Mouse (Mus musculus): Measurements from ENCODE around the gene Thsd4. TPM values are rescaled to one million over a fixed set of nuclear protein-coding genes. Genes with fewer than 3 reads are reported as not detected.

Thsd4 gene
- polyA plus RNA-seq, 1 experiment from 2014 or later, result 31.6 TPM

DNA sequence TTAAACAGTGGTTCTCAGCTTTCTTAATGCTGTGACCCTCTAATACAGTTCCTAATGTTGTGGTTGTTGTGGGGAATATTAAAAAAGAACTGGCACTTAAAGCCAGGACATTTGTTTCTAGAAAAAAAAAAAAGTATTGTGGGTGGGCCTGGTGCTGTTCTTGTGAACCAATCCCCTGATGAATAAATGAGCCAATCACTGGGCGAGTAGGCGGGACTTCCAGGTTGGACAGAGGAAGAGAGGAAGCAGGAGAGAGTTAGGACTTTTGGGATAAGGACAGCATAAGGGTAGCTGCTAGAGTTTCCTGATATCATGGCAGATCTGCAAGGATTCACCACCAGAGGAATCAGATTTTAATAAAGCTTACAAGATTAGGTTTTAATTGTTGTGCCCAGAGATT is 249.9 kb downstream of the Thsd4 start:
- Histone ChIP-seq H3K9me3 (no peaks in the 10 kb centered on the region), H3K9ac (no peak overlapping the region), H3K4me2 (no peak overlapping the region), H3K27ac (no peak overlapping the region), H3K4me3 (no peak overlapping the region), H3K27me3 (no peaks in the 10 kb centered on the region), H3K36me3 (no peaks in the 10 kb centered on the region), H3K4me1 (peaks cover 7% of the 10 kb centered on the region; the same call in 1 of the 2 replicates)
- 86% methylated on average over 2 of the region's 2 CpGs for WGBS
- ATAC-seq (ENCODE audit: insufficient number of reproducible peaks, low FRiP score, low TSS enrichment, low read depth), result no peak

DNA sequence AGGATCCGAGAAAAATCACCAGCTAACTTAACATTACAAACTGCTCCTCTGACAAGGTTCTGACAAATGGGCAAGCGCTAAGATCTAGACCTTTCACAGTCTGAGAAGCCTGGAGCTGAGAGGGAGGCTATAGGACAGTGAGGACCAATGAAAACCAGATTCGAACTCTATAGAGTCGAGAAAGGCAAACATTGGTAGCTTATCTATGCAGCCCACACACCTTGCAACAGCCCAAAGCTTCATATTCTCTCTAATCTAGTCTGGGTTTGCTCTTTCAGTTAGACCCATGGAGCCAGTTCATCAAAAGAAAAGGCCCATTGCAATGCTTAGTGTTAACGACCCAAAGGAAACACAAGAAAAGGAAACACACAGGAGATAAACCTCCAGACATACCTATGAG is 252.0 kb downstream of the Thsd4 start:
- no peak overlapping the region for H3K27ac ChIP-seq
- no peak overlapping the region for H3K4me2 ChIP-seq
- no peak overlapping the region for H3K9ac ChIP-seq
- H3K27me3 ChIP-seq, result no peaks in the 10 kb centered on the region
- ATAC-seq (ENCODE audit: insufficient number of reproducible peaks, low FRiP score, low TSS enrichment, low read depth), result no peak
- H3K4me3 ChIP-seq, result no peak overlapping the region
- no peaks in the 10 kb centered on the region for H3K9me3 ChIP-seq
- WGBS, result 76% methylated on average over 5 of the region's 5 CpGs
- peaks cover 22% of the 10 kb centered on the region for H3K4me1 ChIP-seq
- H3K36me3 ChIP-seq, result no peaks in the 10 kb centered on the region

- no peak overlapping the region for H3K4me3 ChIP-seq
- 65% methylated on average over 5 of the region's 5 CpGs for WGBS
- no peaks in the 10 kb centered on the region for H3K27me3 ChIP-seq
- no peak overlapping the region for H3K27ac ChIP-seq
- H3K36me3 ChIP-seq, result no peaks in the 10 kb centered on the region
- no peak overlapping the region for H3K4me2 ChIP-seq
- no peak for ATAC-seq (ENCODE audit: insufficient number of reproducible peaks, low FRiP score, low TSS enrichment, low read depth)
- peaks cover 27% of the 10 kb centered on the region for H3K4me1 ChIP-seq
- no peaks in the 10 kb centered on the region for H3K9me3 ChIP-seq
- no peak overlapping the region for H3K9ac ChIP-seq
Observed at GRCm38 (mm10) chr9:60267273-60267626, 254.6 kb downstream of the Thsd4 start.

GRCm38 (mm10) chr9:60266583-60267272 is 255.1 kb downstream of the Thsd4 start:
- no peak overlapping the region for H3K9ac ChIP-seq
- no peak overlapping the region for H3K4me3 ChIP-seq
- no peaks in the 10 kb centered on the region for H3K36me3 ChIP-seq
- H3K4me1 ChIP-seq, result peaks cover 27% of the 10 kb centered on the region
- no peaks in the 10 kb centered on the region for H3K27me3 ChIP-seq
- H3K27ac ChIP-seq, result 0 out of 2 replicates have a peak overlapping the region, but pooled peaks have one; percentile 17
- ATAC-seq (ENCODE audit: insufficient number of reproducible peaks, low FRiP score, low TSS enrichment, low read depth), result no peak
- 81% methylated on average over 15 of the region's 15 CpGs for WGBS
- no peaks in the 10 kb centered on the region for H3K9me3 ChIP-seq
- no peak overlapping the region for H3K4me2 ChIP-seq

DNA sequence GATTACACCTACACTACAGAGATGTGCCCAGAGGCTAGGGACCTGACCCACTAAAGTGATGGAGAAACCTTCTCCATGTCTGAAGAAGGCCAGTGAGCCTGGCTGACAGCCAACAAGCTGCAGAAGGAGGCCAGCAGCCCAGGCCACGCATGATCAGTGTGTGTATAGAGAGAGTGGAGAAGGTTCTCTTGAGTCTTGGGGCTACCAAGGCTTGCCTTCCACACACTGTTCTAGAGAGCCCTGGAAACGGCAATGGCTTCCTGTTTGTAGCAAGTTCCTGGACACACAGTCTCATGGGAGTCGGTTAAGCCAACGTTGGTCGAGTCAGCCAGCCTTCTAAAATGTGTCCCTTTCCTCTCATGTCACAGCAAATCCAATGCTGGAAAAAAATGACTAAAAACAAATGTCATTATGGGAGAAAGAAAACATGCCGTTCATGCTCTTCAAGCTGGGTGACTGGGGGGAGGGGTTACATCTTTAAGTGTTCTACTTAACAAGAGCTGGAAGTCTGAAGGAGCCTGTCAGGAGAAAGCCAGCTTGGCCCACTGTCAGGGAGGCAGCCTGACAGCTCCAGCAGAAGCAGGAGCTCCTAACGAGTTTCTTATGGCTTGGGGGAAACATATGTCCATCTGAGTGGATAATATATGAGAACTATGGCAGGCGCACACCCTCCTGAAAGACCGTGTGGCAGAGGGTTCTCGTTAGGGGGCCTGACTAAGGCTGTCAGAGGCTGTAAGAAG is 257.1 kb downstream of the Thsd4 start:
- Histone ChIP-seq H3K27ac (peak overlapping the region; percentile 54; the same call in 1 of the 2 replicates), H3K4me2 (no peak overlapping the region), H3K27me3 (no peaks in the 10 kb centered on the region), H3K9me3 (no peaks in the 10 kb centered on the region), H3K9ac (no peak overlapping the region), H3K4me1 (peaks cover 27% of the 10 kb centered on the region), H3K4me3 (no peak overlapping the region), H3K36me3 (no peaks in the 10 kb centered on the region)
- no peak for ATAC-seq (ENCODE audit: insufficient number of reproducible peaks, low FRiP score, low TSS enrichment, low read depth)
- WGBS, result 31% methylated on average over 10 of the region's 10 CpGs

DNA sequence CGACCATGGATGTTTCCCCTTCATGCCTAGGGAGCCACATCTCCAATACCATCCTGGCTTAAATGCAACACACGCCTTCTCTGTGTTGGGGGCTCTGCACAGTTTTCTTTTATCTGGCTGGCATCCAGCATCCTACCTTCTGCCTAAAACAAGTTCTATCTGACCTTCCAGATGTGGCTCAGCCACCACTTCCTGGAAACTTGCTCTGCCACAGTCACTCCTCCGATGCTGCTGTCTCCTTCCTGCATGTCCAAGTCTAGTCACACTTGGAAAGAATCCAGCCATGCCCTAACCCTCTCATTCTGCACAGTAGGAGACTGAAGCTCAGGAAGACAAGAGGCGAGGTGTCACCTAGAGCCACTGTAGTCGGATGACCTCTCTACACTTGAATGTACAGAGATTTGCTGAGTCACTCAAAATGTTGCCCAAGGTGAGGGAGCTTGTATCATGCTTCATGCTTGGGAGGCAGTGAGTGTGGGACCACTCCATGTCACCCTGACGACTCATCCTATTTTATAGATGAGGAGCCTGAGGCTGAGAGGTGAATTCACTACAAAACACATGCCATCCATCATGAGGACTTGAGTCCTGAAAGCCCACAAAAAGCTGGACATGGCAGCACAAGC is 259.2 kb downstream of the Thsd4 start:
- Histone ChIP-seq H3K9ac (no peak overlapping the region), H3K9me3 (no peaks in the 10 kb centered on the region), H3K4me1 (peaks cover 26% of the 10 kb centered on the region), H3K36me3 (no peaks in the 10 kb centered on the region), H3K27ac (no peak overlapping the region), H3K4me3 (no peak overlapping the region), H3K4me2 (no peak overlapping the region), H3K27me3 (no peaks in the 10 kb centered on the region)
- 73% methylated on average over 6 of the region's 6 CpGs for WGBS
- no peak for ATAC-seq (ENCODE audit: insufficient number of reproducible peaks, low FRiP score, low TSS enrichment, low read depth)

DNA sequence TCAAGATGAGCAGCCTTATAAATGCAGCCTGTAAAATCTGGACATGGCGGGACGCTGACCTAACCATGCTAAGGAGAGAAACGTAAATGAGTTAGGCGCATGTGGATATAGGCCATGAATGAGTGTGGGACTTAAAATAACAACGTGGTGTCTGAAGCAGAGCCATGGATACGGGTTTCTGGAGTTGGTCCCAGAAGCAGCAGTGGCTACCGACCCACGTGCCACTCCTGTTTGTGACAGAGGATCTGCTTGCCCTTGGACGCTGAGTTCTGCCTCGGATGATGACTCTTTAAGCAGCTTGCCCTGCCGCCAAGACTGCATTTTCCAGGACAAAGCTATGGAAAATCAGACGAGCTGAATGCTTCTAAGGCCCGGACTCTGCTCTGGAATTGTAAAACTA is 262.2 kb downstream of the Thsd4 start:
- Histone ChIP-seq H3K27ac (peak overlapping the region; percentile 47; the same call in 1 of the 2 replicates), H3K9me3 (no peaks in the 10 kb centered on the region), H3K27me3 (no peaks in the 10 kb centered on the region), H3K4me2 (no peak overlapping the region), H3K4me1 (peaks cover 4% of the 10 kb centered on the region), H3K36me3 (no peaks in the 10 kb centered on the region), H3K9ac (no peak overlapping the region), H3K4me3 (no peak overlapping the region)
- ATAC-seq (ENCODE audit: insufficient number of reproducible peaks, low FRiP score, low TSS enrichment, low read depth), result no peak
- 65% methylated on average over 13 of the region's 13 CpGs for WGBS

- H3K4me1 ChIP-seq, result no peaks in the 10 kb centered on the region
- no peak overlapping the region for H3K4me3 ChIP-seq
- no peak overlapping the region for H3K4me2 ChIP-seq
- no peak overlapping the region for H3K9ac ChIP-seq
- H3K36me3 ChIP-seq, result 0 out of 2 replicates have a peak, but pooled peaks cover 3% of the 10 kb centered on the region
- 63% methylated on average over 3 of the region's 3 CpGs for WGBS
- no peaks in the 10 kb centered on the region for H3K9me3 ChIP-seq
- no peaks in the 10 kb centered on the region for H3K27me3 ChIP-seq
- H3K27ac ChIP-seq, result no peak overlapping the region
- ATAC-seq (ENCODE audit: insufficient number of reproducible peaks, low FRiP score, low TSS enrichment, low read depth), result no peak
Observed at GRCm38 (mm10) chr9:60251765-60252164, 270.1 kb downstream of the Thsd4 start.

GRCm38 (mm10) chr9:60250403-60250802 is 271.4 kb downstream of the Thsd4 start:
- no peak overlapping the region for H3K27ac ChIP-seq
- H3K9ac ChIP-seq, result no peak overlapping the region
- 0 out of 2 replicates have a peak, but pooled peaks cover 3% of the 10 kb centered on the region for H3K36me3 ChIP-seq
- no peak overlapping the region for H3K4me2 ChIP-seq
- no peak for ATAC-seq (ENCODE audit: insufficient number of reproducible peaks, low FRiP score, low TSS enrichment, low read depth)
- no peaks in the 10 kb centered on the region for H3K9me3 ChIP-seq
- H3K27me3 ChIP-seq, result no peaks in the 10 kb centered on the region
- no peak overlapping the region for H3K4me3 ChIP-seq
- no peaks in the 10 kb centered on the region for H3K4me1 ChIP-seq

- Histone ChIP-seq H3K27ac (no peak overlapping the region), H3K9me3 (no peaks in the 10 kb centered on the region), H3K4me1 (no peaks in the 10 kb centered on the region), H3K9ac (no peak overlapping the region), H3K4me3 (no peak overlapping the region), H3K27me3 (no peaks in the 10 kb centered on the region), H3K4me2 (no peak overlapping the region), H3K36me3 (0 out of 2 replicates have a peak, but pooled peaks cover 3% of the 10 kb centered on the region)
- 74% methylated on average over 3 of the region's 3 CpGs for WGBS
- no peak for ATAC-seq (ENCODE audit: insufficient number of reproducible peaks, low FRiP score, low TSS enrichment, low read depth)
Observed at GRCm38 (mm10) chr9:60247998-60248397, 273.8 kb downstream of the Thsd4 start.

DNA sequence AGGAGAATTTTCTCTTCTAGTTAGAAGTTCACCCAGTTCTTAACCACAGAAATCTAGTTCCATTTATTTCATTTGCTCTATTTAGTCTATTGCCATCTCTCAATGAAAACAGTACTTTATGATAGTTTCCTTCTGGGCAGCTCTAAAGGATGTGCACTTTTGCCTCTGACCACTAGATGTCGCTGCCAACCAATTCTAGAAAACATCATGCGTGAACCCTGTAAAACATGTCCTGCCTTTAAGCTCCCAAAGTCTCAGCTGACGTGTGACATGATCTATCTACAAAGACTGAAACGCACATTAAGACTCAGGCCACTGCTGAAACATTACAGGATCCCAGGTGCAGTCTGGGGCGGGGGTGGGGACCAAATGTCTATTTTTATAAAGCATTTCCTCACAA is 276.9 kb downstream of the Thsd4 start:
- H3K9ac ChIP-seq, result no peak overlapping the region
- H3K4me1 ChIP-seq, result no peaks in the 10 kb centered on the region
- 3% methylated on average over 5 of the region's 5 CpGs for WGBS
- 0 out of 2 replicates have a peak, but pooled peaks have one; percentile 23 for ATAC-seq (ENCODE audit: insufficient number of reproducible peaks, low FRiP score, low TSS enrichment, low read depth)
- H3K9me3 ChIP-seq, result no peaks in the 10 kb centered on the region
- no peak overlapping the region for H3K27ac ChIP-seq
- no peak overlapping the region for H3K4me3 ChIP-seq
- no peak overlapping the region for H3K4me2 ChIP-seq
- no peaks in the 10 kb centered on the region for H3K27me3 ChIP-seq
- H3K36me3 ChIP-seq, result no peaks in the 10 kb centered on the region

DNA sequence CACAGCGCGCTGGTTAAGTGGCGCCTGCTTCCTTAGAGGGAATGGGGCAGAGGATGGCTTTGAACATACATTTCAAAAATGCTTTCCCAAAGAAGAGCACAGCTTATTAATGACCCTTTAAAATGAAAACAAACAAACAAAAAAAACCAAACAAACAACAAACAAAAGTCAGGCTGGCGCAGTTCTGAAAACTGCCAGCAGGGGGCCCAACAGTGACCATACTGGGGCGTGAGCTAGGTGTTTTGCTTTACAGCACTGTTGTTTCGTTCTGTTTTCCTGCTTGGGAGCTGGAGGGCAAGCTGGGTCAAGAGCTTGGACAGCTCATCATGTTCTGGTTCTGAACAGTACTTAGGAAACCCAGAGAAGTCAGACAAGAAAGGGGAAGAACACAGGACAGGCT is 278.3 kb downstream of the Thsd4 start:
- Histone ChIP-seq H3K4me3 (no peak overlapping the region), H3K36me3 (no peaks in the 10 kb centered on the region), H3K4me1 (no peaks in the 10 kb centered on the region), H3K27me3 (no peaks in the 10 kb centered on the region), H3K4me2 (no peak overlapping the region), H3K9ac (no peak overlapping the region), H3K9me3 (no peaks in the 10 kb centered on the region), H3K27ac (no peak overlapping the region)
- ATAC-seq (ENCODE audit: insufficient number of reproducible peaks, low FRiP score, low TSS enrichment, low read depth), result no peak
- 62% methylated on average over 6 of the region's 6 CpGs for WGBS
